Mouse (Mus musculus): Measurements from ENCODE around the gene Uevld. TPM values are rescaled to one million over a fixed set of nuclear protein-coding genes. Genes with fewer than 3 reads are reported as not detected.
"Not testable (repeated sequence)": the region's sequence is repeated elsewhere in the genome, so short reads cannot be mapped to it uniquely, and the experiment has no call there.

The Uevld gene
- polyA plus RNA-seq, 1 experiment = 4.0 TPM

GRCm38 (mm10) chr7:46899343-46899742, 59.0 kb downstream of the Uevld start:
- Histone ChIP-seq H3K27me3 (replicated peaks; ENCODE audit: control insufficient read depth, insufficient read depth, low read length) (no peaks in the 10 kb centered on the region), H3K4me1 (ENCODE audit: control insufficient read depth, insufficient read depth, low read length) (no peaks in the 10 kb centered on the region), H3K4me3 (ENCODE audit: insufficient read depth, low read depth, low read length) (no peak overlapping the region), H3K36me3 (ENCODE audit: control insufficient read depth, insufficient read depth, low read length) (no peaks in the 10 kb centered on the region; the same call in 1 of the 2 replicates), H3K27ac (ENCODE audit: insufficient read depth, low read depth, low read length) (no peak overlapping the region)
- TF ChIP-seq CTCF (conservative IDR thresholded peaks at IDR 0.05; ENCODE audit: insufficient read depth, insufficient read length, low read depth, low read length) (no peak), POLR2A (IDR thresholded peaks at IDR 0.05; ENCODE audit: low read depth, low read length) (no peak)
- WGBS = 91% methylated on average over 3 of the region's 3 CpGs
- no peak for DNase-seq

- Histone ChIP-seq H3K4me3 (ENCODE audit: insufficient read depth, low read depth, low read length) (no peak overlapping the region), H3K36me3 (ENCODE audit: control insufficient read depth, insufficient read depth, low read length) (peaks cover 2% of the 10 kb centered on the region; the same call in 1 of the 2 replicates), H3K27ac (ENCODE audit: insufficient read depth, low read depth, low read length) (no peak overlapping the region), H3K4me1 (ENCODE audit: control insufficient read depth, insufficient read depth, low read length) (no peaks in the 10 kb centered on the region), H3K27me3 (replicated peaks; ENCODE audit: control insufficient read depth, insufficient read depth, low read length) (no peaks in the 10 kb centered on the region)
- TF ChIP-seq CTCF (conservative IDR thresholded peaks at IDR 0.05; ENCODE audit: insufficient read depth, insufficient read length, low read depth, low read length) = no peak
- TF ChIP-seq POLR2A (IDR thresholded peaks at IDR 0.05; ENCODE audit: low read depth, low read length) = no peak
- WGBS = 80% methylated on average over 3 of the region's 3 CpGs
- no peak for DNase-seq
Measured at GRCm38 (mm10) chr7:46895511-46895910, 62.8 kb downstream of the Uevld start.

- Histone ChIP-seq H3K27ac (ENCODE audit: insufficient read depth, low read depth, low read length) (no peak overlapping the region), H3K36me3 (ENCODE audit: control insufficient read depth, insufficient read depth, low read length) (no peaks in the 10 kb centered on the region; the same call in 1 of the 2 replicates), H3K4me1 (ENCODE audit: control insufficient read depth, insufficient read depth, low read length) (no peaks in the 10 kb centered on the region), H3K4me3 (ENCODE audit: insufficient read depth, low read depth, low read length) (no peak overlapping the region), H3K27me3 (replicated peaks; ENCODE audit: control insufficient read depth, insufficient read depth, low read length) (no peaks in the 10 kb centered on the region)
- 87% methylated on average over 3 of the region's 3 CpGs for WGBS
- no peak for TF ChIP-seq CTCF (conservative IDR thresholded peaks at IDR 0.05; ENCODE audit: insufficient read depth, insufficient read length, low read depth, low read length)
- no peak for TF ChIP-seq POLR2A (IDR thresholded peaks at IDR 0.05; ENCODE audit: low read depth, low read length)
- DNase-seq = no peak
Measured at GRCm38 (mm10) chr7:46883304-46883703, 75.0 kb downstream of the Uevld start.

GRCm38 (mm10) chr7:46881941-46882340, 76.4 kb downstream of the Uevld start:
- not testable (repeated sequence) for H3K4me3 ChIP-seq (ENCODE audit: insufficient read depth, low read depth, low read length); H3K4me1 ChIP-seq (ENCODE audit: control insufficient read depth, insufficient read depth, low read length); H3K27ac ChIP-seq (ENCODE audit: insufficient read depth, low read depth, low read length); H3K27me3 ChIP-seq (replicated peaks; ENCODE audit: control insufficient read depth, insufficient read depth, low read length); DNase-seq; H3K36me3 ChIP-seq (ENCODE audit: control insufficient read depth, insufficient read depth, low read length)
- WGBS = 72% methylated on average over 8 of the region's 8 CpGs

GRCm38 (mm10) chr7:46880992-46881391, 77.3 kb downstream of the Uevld start:
- H3K27me3 ChIP-seq (replicated peaks; ENCODE audit: control insufficient read depth, insufficient read depth, low read length) = no peaks in the 10 kb centered on the region
- H3K36me3 ChIP-seq (ENCODE audit: control insufficient read depth, insufficient read depth, low read length) = no peaks in the 10 kb centered on the region
- H3K4me1 ChIP-seq (ENCODE audit: control insufficient read depth, insufficient read depth, low read length) = no peaks in the 10 kb centered on the region
- H3K4me3 ChIP-seq (ENCODE audit: insufficient read depth, low read depth, low read length) = no peak overlapping the region
- 74% methylated on average over 2 of the region's 2 CpGs for WGBS
- TF ChIP-seq POLR2A (IDR thresholded peaks at IDR 0.05; ENCODE audit: low read depth, low read length) (no peak), CTCF (conservative IDR thresholded peaks at IDR 0.05; ENCODE audit: insufficient read depth, insufficient read length, low read depth, low read length) (no peak)
- DNase-seq = no peak
- no peak overlapping the region for H3K27ac ChIP-seq (ENCODE audit: insufficient read depth, low read depth, low read length)

GRCm38 (mm10) chr7:46879851-46880250, 78.5 kb downstream of the Uevld start:
- no peaks in the 10 kb centered on the region for H3K27me3 ChIP-seq (replicated peaks; ENCODE audit: control insufficient read depth, insufficient read depth, low read length)
- no peak overlapping the region for H3K4me3 ChIP-seq (ENCODE audit: insufficient read depth, low read depth, low read length)
- H3K36me3 ChIP-seq (ENCODE audit: control insufficient read depth, insufficient read depth, low read length) = no peaks in the 10 kb centered on the region
- TF ChIP-seq POLR2A (IDR thresholded peaks at IDR 0.05; ENCODE audit: low read depth, low read length) (no peak), CTCF (conservative IDR thresholded peaks at IDR 0.05; ENCODE audit: insufficient read depth, insufficient read length, low read depth, low read length) (no peak)
- DNase-seq = peak; percentile 10
- H3K27ac ChIP-seq (ENCODE audit: insufficient read depth, low read depth, low read length) = no peak overlapping the region
- 93% methylated on average over 5 of the region's 5 CpGs for WGBS
- H3K4me1 ChIP-seq (ENCODE audit: control insufficient read depth, insufficient read depth, low read length) = no peaks in the 10 kb centered on the region

GRCm38 (mm10) chr7:46877255-46877654, 81.1 kb downstream of the Uevld start:
- Histone ChIP-seq H3K27me3 (replicated peaks; ENCODE audit: control insufficient read depth, insufficient read depth, low read length) (no peaks in the 10 kb centered on the region), H3K4me3 (ENCODE audit: insufficient read depth, low read depth, low read length) (no peak overlapping the region), H3K36me3 (ENCODE audit: control insufficient read depth, insufficient read depth, low read length) (no peaks in the 10 kb centered on the region), H3K27ac (ENCODE audit: insufficient read depth, low read depth, low read length) (no peak overlapping the region), H3K4me1 (ENCODE audit: control insufficient read depth, insufficient read depth, low read length) (no peaks in the 10 kb centered on the region)
- no peak for DNase-seq
- TF ChIP-seq CTCF (conservative IDR thresholded peaks at IDR 0.05; ENCODE audit: insufficient read depth, insufficient read length, low read depth, low read length) (no peak), POLR2A (IDR thresholded peaks at IDR 0.05; ENCODE audit: low read depth, low read length) (no peak)
- WGBS = 78% methylated on average over 6 of the region's 6 CpGs

GRCm38 (mm10) chr7:46876841-46877240, 81.5 kb downstream of the Uevld start:
- WGBS = 68% methylated on average over 4 of the region's 4 CpGs

More at GRCm38 (mm10) chr7:46876841-46877240, 81.5 kb downstream of the Uevld start:
- H3K27me3 ChIP-seq (replicated peaks; ENCODE audit: control insufficient read depth, insufficient read depth, low read length) = no peaks in the 10 kb centered on the region
- no peaks in the 10 kb centered on the region for H3K4me1 ChIP-seq (ENCODE audit: control insufficient read depth, insufficient read depth, low read length)
- H3K27ac ChIP-seq (ENCODE audit: insufficient read depth, low read depth, low read length) = no peak overlapping the region
- H3K36me3 ChIP-seq (ENCODE audit: control insufficient read depth, insufficient read depth, low read length) = no peaks in the 10 kb centered on the region
- DNase-seq = no peak
- H3K4me3 ChIP-seq (ENCODE audit: insufficient read depth, low read depth, low read length) = no peak overlapping the region
- TF ChIP-seq CTCF (conservative IDR thresholded peaks at IDR 0.05; ENCODE audit: insufficient read depth, insufficient read length, low read depth, low read length) (no peak), POLR2A (IDR thresholded peaks at IDR 0.05; ENCODE audit: low read depth, low read length) (no peak)

Other genes with a start within 250 kb of the Uevld start
- gene Saal1, start 247.8 kb downstream of the Uevld start, polyA plus RNA-seq (2012; rRNA removed) = 5.2 and 5.3 TPM in 2 replicates
- 0.17 and 0.20 TPM in 2 replicates for gene Saa3, start 242.8 kb downstream of the Uevld start, polyA plus RNA-seq (2012; rRNA removed)
- not detected in 2 replicates for gene Saa4, start 225.9 kb downstream of the Uevld start, polyA plus RNA-seq (2012; rRNA removed)
- not detected in 2 replicates for gene Saa1, start 215.5 kb downstream of the Uevld start, polyA plus RNA-seq (2012; rRNA removed)
- gene Saa2, start 206.7 kb downstream of the Uevld start, polyA plus RNA-seq (2012; rRNA removed) = not detected in 2 replicates
- gene Hps5, start 162.5 kb downstream of the Uevld start, polyA plus RNA-seq (2012; rRNA removed) = 31.0 and 41.7 TPM in 2 replicates
- 9.8 and 11.6 TPM in 2 replicates for gene Gtf2h1, start 162.4 kb downstream of the Uevld start, polyA plus RNA-seq (2012; rRNA removed)
- gene Ldha, start 117.1 kb downstream of the Uevld start, polyA plus RNA-seq (2012; rRNA removed) = 665 and 667 TPM in 2 replicates
- gene Ldhc, start 97.3 kb downstream of the Uevld start, polyA plus RNA-seq (2012; rRNA removed) = 0.42 and 0.67 TPM in 2 replicates
- gene Tsg101, start 38.6 kb downstream of the Uevld start, polyA plus RNA-seq (2012; rRNA removed) = 74.8 and 80.7 TPM in 2 replicates
- gene Gm9999, start 25.1 kb upstream of the Uevld start, polyA plus RNA-seq (2012; rRNA removed) = 0.46 TPM in 1 of 2 replicates, not detected in the other
- 6.3 and 7.2 TPM in 2 replicates for gene Spty2d1, start 49.9 kb upstream of the Uevld start, polyA plus RNA-seq (2012; rRNA removed)
- 97.0 and 104 TPM in 2 replicates for gene Tmem86a, start 92.1 kb upstream of the Uevld start, polyA plus RNA-seq (2012; rRNA removed)
- 0.61 and 0.79 TPM in 2 replicates for gene Ptpn5, start 175.2 kb upstream of the Uevld start, polyA plus RNA-seq (2012; rRNA removed)
- not detected in 2 replicates for gene Mrgpra6, start 246.4 kb upstream of the Uevld start, polyA plus RNA-seq (2012; rRNA removed)